Mouse (Mus musculus) monocyte, adult 5-6 weeks (primary cell): ENCODE measurements around the gene Tas2r122. TPM values are rescaled to one million over a fixed set of nuclear protein-coding genes. Genes with fewer than 3 reads are reported as not detected.
"Not testable (repeated sequence)": the region's sequence is repeated elsewhere in the genome, so short reads cannot be mapped to it uniquely, and the experiment has no call there.

Experiments used
- ATAC-seq: fragments of 153-309, 156-312 bp; replicated peaks from 2 replicates; pipeline ENCODE4 v1.8.0; 2017; ENCODE audit warnings: mild to moderate bottlenecking; ENCODE audit not compliant: low TSS enrichment, insufficient number of reproducible peaks, severe bottlenecking, poor library complexity, low FRiP score
- total RNA-seq: library from RNA; stranded (forward); fragments of 200-1000, 200-491, 200-594 nt; gene quantifications from 3 replicates; pipeline ENCODE4 v1.2.3, GENCODE M21; 2017

Tas2r122 gene
- not detected in 3 replicates for total RNA-seq

DNA sequence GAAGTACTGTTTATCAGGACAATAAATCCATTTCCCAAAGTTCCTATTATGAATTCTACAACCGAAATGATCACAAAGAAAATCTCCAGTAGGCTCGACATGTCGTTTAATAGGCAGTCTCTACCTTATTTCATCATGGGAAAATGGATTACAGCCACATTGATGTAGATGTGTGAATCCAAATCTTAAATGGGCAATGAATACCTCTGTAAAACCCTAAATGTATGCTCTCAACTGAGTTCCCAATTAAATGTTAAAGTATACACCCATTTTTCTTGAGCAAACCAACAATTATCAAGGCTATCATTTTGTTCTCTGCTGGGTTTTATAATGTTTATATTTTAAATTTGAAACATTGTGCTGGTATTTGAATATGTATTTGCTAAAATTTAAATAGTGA is at the start of gene Tas2r122:
TSS of gene Tas2r122 (minus strand) at position 101 of the 400 bp plus-strand sequence.
- no peak for ATAC-seq

DNA sequence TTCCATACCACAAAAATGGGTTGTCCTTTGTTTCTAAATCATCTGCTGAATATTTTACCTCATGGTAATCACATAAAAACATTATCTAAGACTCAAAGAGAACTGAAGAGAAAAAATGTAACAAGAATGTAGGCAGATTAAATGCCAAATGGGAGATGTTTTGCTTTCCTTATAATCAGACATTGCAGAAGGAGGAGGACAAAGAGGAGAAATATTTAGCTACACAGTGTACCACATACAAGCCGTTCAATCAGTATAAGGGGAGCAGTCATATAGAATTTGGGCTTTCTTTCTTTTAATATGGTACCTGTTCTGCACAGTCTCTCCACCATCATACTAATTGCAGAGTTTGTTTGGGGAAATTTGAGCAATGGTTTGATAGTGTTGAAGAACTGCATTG is 42.7 kb upstream of the Tas2r122 start, which contains the start of gene Tas2r124:
TSS of gene Tas2r124 (plus strand) at position 301 of the 400 bp plus-strand sequence.
- ATAC-seq, result no peak

GRCm38 (mm10) chr6:132750206-132750605 is 38.5 kb upstream of the Tas2r122 start:
- ATAC-seq, result no peak

DNA sequence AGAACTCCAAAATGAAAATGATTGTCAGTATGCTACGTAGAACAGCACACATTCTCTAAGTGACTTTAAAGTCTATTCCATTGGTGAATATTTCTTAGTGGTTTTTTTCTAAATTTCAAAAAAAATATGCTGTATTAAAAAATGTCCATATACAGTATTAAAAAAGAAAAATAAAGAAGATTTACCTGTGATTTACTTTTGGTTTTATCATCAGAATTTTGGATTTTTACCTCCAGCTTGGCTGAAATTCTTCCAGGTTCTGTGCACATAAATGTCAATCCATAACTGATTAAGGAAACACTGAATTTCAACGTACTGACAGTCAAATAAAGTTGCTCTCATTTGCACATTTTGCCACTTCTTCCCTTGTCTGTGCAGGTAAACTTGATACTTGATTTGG is 26.2 kb upstream of the Tas2r122 start, which contains the start of gene Tas2r115:
TSS of gene Tas2r115 (minus strand) at position 101 of the 400 bp plus-strand sequence.
- ATAC-seq, result no peak

GRCm38 (mm10) chr6:132700907-132701306 is 10.8 kb downstream of the Tas2r122 start, which contains the start of gene Tas2r121:
Tas2r121 (minus strand) TSS chr6:132701007.
- ATAC-seq, result no peak

DNA sequence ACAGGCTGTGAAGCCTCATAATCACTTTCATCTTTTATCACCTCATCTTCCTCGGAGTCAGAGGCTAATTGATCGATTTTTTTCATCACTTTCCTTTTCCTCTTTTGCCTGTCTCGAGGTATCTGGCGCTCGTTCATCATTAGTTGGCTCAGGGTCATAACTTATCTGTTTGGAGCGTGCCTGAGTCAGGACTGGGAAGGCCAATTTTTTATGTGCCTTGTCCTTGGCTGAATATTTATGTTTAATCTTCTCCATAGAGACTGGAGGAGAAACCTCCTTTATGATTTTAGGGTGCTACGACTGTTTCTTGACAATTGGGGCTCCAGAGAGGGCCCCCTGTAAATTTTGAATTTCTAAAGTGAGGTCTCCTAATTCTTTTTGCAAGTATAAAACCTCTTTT is 20.1 kb downstream of the Tas2r122 start:
- not testable (repeated sequence) for ATAC-seq

Other genes with a start within 250 kb of the Tas2r122 start
- not detected in 3 replicates for gene Prh1, start 142.1 kb downstream of the Tas2r122 start, total RNA-seq
- not detected in 3 replicates for gene Prp2, start 116.0 kb downstream of the Tas2r122 start, total RNA-seq
- gene A630073D07Rik, start 60.4 kb downstream of the Tas2r122 start, total RNA-seq, result not detected in 3 replicates
- gene Tas2r120, start 55.0 kb downstream of the Tas2r122 start, total RNA-seq, result not detected in 3 replicates
- not detected in 3 replicates for gene Tas2r121, start 10.9 kb downstream of the Tas2r122 start, total RNA-seq
- not detected in 3 replicates for gene Tas2r115, start 26.1 kb upstream of the Tas2r122 start, total RNA-seq
- not detected in 3 replicates for gene Tas2r124, start 42.8 kb upstream of the Tas2r122 start, total RNA-seq
- gene Tas2r102, start 50.2 kb upstream of the Tas2r122 start, total RNA-seq, result not detected in 3 replicates
- gene Tas2r136, start 66.2 kb upstream of the Tas2r122 start, total RNA-seq, result not detected in 3 replicates
- gene Tas2r117, start 90.9 kb upstream of the Tas2r122 start, total RNA-seq, result not detected in 3 replicates
- gene Tas2r123, start 135.2 kb upstream of the Tas2r122 start, total RNA-seq, result not detected in 3 replicates
- not detected in 3 replicates for gene Tas2r116, start 143.5 kb upstream of the Tas2r122 start, total RNA-seq
- gene Tas2r110, start 156.1 kb upstream of the Tas2r122 start, total RNA-seq, result not detected in 3 replicates
- gene Tas2r113, start 181.1 kb upstream of the Tas2r122 start, total RNA-seq, result not detected in 3 replicates
- gene Tas2r125, start 197.7 kb upstream of the Tas2r122 start, total RNA-seq, result not detected in 3 replicates
- not detected in 3 replicates for gene Tas2r129, start 239.2 kb upstream of the Tas2r122 start, total RNA-seq
- gene Tas2r131, start 246.0 kb upstream of the Tas2r122 start, total RNA-seq, result not detected in 3 replicates